Mouse (Mus musculus) spleen, postnatal 10 days (tissue): Measurements from ENCODE around the gene Krt88.

ENCODE experiments used
- DNase-seq, 2 experiments: peaks; one replicate each; pipeline ENCODE4 v3.0.0; 2021 to 2022; ENCODE audit warnings: low spot score in 2 of 2

Gene Krt88

DNA sequence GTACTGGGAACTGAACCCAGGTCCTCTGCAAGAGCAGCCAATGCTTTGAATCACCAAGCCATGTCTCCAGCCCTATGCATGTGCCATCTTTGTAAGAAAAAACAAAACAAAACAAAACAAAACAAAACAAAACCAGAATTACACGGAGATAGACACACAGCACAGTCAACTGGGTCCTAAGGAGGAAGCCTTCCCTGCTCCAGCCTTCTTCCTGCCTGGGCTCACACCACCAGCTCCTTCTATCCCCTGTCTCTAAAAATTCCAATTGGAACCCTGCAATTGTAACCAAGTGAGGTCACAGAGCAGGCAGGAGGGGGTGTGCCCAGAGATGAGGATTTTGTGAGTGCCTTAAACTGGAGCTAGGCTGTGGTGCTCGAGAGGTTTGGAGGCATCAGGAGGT is at the start of gene Krt88:
Gene Krt88 (plus strand): TSS at position 301 of the 400 bp plus-strand sequence.
- DNase-seq = no peak

DNA sequence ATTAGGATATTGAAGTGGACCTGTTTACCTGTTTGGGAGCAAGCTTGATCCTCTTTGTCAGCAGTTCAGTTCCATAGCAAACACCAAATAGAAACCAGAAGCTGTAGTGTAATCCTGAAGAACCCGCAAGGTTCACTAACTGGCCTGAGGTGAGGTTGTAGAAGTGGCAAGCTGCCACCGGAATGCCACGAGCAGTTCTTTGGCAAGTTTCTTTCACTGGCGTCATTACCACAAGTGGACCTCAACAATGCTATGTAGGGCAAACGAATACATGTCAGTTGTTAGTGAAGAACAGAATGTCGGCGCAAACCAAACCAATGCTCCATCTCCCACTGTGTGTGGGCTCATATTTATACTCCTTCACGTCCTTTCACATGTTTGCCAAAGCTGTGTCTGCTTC is 49.3 kb upstream of the Krt88 start:
- DNase-seq = no peak

DNA sequence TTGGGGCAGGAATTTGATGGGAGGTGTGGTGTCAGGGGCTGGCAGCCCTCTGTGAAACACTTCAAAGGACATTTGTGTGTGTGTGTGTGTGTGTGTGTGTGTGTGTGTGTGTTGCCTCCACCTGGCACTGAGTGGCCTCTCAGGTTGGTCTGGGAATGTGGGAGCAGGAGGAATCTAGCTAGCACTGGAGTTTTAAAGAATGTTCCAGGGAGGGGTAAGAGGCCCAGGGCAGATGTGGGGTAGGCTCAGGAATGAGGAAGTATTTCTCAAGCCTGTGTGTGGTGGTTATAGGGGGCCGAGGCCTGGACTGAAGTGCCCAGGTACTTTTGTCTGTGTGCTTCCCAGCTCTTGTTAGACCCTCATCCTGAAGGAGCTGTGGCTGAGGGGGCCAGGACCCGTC is 36.8 kb upstream of the Krt88 start, which contains the start of gene Krt7:
Gene Krt7 (plus strand): TSS at position 269 of the 400 bp plus-strand sequence.
- no peak for DNase-seq

DNA sequence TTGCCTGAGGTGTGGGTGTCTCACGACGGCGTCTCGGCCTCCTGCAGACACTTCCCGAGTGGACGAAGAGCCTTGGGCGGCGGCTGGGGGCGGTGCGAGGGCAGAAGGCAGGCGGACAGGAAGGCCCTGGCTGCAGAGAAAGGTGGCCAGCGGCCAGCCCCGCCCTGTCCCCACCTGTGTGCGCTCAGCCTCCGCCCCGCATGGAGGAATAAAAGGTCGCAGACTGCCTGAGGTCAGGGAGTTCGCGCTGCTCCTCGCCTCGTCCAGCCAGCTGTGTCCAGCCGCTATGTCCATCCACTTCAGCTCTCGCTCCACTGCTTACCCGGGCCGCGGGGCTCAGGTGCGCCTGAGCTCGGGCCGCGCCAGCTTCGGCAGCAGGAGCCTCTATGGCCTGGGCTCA is 35.4 kb upstream of the Krt88 start:
- DNase-seq = no peak

DNA sequence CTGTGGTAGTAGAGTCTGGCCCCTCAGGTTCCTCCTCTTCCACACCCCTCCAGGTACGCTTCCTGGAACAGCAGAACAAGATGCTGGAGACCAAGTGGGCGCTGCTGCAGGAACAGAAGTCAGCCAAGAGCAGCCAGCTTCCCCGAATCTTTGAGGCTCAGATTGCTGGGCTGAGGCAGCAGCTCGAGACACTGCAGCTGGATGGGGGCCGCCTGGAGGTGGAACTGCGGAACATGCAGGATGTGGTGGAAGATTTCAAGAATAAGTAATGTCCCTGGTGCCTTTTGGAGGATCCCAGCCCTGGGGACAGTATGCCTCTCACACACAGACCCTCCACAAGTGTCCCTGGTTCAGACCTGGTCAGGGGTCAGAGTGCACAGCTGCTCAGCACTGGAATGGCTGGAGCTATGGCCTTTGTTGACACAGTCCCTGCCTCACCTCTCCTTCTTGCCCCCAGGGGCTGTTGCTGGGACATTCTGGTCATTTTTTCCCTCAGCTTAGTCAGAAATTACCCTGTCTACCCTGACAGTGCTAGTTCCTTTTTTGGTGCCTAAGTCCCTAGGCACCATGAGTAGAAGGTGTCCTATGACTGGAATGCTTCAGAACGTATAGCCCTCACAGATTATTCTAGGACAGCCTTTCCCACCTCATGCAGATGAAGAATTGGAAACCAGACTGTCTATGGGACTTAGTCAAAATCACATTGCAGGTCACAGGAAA is 33.5 kb upstream of the Krt88 start:
- no peak for DNase-seq

DNA sequence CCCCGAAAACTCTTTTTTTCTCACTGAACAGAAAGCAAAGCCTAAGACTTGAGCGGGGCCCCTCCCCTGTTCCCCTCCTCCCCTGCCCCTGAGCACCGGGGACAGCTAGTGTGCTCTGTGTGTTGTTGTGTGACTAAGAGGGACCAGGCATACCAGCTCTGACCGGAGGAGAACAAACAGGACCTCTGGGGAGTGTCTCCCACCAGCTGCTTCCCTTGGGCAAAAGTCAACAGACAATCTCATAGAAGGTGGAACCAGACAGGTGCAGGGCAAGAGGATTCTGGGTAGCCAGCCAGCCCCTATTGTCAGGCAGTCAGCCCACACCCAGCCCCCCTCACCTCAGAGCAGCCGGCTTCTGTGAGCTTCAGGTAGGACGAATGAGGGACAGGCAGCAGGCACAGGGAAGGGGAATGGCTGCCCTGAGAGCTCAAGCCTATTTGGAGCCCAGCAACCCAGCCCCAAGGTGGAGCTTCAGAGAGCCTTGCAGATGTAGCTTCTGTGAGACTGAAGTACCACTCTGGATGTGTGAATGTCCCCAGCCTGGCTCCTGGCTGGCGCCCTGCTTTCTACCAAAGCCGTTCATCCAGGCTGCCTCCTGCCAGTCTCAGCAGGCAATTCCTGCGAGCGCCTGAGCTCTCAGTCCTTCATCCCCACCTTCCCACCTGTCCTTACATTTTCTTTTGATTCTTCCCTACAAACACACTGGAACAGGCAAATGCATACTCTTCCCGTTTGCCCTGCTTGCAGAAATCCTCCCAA is 32.6 kb upstream of the Krt88 start:
- no peak for DNase-seq

DNA sequence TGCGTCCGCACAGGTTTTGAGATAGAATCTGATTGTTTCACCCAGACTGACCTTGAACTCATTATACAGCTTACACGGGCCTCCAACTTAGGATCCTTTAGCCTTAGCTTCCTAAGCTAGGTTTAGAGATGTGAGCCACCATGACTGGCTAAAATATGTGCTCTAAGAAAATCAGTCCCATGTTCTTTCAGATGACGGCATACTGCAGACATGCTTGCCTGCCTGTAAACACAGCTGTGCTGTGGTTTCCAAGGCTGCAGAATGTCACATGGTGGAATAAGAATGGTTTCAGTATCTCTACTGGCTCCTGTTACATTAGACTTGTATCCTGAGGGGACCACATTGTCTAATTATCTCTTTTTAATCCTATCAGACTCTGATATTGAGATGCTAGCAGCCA is 28.6 kb upstream of the Krt88 start:
- DNase-seq = no peak

DNA sequence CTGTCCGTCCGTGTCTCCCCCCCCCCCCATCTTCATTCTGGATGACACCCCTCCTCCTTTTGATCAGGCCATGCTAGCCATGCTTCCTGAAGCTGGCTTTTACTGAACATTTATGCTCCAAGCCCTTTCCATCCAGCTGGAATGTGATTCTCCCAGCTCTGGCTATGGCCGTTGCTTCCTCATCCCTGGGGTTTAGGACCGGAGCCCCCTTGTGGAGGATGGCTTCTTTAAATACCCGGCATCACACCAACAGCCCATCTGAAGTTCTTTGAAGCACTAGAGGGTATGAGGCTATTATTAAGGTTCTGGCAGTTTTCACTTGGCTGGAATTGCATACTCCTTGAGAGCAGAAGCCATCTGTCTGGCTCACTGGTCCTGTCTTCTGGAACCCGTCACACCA is 26.6 kb upstream of the Krt88 start:
- no peak for DNase-seq

DNA sequence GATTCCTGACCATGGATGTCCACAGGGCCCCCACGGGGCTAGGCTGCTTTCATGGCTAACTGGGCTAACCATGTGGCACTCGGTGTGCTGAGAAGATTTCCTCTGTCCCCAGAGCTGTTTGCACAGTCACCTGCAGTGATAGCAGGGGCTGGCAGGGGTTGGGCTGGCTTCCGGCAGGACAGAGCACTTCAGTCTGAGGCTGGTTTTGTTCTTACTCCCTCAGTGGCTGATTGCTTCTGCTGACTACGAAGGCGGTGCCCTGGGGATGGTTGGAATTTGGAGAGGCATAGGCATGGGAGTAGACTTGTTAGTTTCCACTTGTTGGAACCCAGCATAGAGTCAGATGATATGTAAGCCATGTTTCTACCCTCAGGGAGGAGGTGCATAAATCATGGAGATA is 22.6 kb upstream of the Krt88 start:
- no peak for DNase-seq

DNA sequence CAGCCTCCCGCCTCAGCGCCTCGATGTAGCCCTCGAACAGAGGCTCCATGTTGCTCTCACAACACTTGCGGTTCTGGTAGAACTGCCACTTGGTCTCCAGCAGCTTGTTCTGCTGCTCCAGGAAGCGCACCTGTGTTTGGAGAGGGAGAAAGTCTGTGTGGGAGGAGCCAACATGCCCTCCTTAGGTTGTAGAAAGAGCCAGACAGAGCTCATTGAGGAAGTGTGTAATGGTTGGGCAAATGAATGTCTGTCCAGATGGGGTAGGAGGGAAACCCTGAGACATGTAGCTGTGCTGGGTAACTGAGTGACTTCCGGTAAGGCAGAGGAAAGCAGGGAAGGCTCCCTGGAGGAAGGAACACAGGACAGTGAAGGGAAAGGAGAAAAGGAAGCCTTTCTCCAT is 10.9 kb upstream of the Krt88 start:
- no peak for DNase-seq

DNA sequence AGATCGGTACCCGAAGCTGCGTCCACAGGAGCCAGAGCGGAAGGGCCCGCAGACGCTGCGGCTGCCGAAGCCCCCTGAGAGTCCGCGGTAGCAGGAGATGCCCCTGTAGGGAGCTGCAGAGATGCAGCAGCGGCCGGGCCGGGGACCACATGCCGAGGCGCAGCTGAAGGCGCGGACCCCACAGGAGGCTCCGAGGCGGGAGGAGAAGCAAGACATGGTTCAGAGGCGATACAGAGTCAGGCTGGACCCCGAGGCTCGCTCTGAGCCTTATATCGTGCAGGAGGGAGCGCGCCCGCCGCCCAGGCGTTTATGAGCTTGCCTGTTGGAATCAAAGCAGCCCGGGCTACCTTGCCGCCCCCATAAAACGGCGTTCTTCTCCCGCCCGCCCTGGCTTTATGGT is 9.0 kb upstream of the Krt88 start, which contains the start of gene Krt87:
Gene Krt87 (minus strand): TSS at position 250 of the 400 bp plus-strand sequence.
- no peak for DNase-seq

DNA sequence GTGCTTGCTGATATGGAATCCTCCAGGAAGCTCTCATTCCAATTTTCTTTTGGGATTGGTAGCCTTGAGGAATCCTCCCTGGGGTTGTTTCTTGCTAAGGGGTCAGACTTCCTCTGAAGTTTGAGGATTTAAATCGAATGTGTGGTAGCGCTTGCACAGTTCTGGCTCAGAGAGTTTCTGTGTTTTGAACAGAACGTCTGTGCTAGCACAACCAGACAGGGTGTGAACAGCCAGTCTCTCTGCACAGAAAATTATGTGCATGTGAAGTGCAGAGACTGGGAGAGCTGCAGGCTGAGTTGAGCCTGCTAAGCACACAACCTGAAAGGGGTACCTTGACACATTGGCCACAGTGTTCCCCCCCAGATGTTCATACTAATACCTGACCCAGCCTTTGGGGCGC is 6.7 kb upstream of the Krt88 start:
- no peak for DNase-seq

DNA sequence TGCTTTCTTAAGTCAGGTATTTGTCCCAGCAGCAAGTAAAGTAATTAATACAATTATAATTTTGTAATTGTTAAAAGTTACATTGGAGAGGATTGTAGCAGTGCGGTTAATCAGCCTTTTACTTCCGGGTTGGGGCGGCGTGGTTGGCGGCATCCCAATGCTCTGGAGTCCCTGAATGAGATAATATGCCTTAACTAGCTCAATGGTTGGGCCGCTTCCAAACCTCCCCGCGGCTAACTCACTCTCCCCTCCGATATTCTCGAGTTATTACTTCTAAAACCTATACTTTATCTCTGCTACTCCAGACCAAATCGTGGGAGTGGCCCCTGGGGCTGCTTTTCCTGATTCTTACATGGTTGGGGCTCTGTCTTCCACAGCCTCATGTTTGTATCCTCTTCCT is 972 bp upstream of the Krt88 start:
- DNase-seq = no peak

DNA sequence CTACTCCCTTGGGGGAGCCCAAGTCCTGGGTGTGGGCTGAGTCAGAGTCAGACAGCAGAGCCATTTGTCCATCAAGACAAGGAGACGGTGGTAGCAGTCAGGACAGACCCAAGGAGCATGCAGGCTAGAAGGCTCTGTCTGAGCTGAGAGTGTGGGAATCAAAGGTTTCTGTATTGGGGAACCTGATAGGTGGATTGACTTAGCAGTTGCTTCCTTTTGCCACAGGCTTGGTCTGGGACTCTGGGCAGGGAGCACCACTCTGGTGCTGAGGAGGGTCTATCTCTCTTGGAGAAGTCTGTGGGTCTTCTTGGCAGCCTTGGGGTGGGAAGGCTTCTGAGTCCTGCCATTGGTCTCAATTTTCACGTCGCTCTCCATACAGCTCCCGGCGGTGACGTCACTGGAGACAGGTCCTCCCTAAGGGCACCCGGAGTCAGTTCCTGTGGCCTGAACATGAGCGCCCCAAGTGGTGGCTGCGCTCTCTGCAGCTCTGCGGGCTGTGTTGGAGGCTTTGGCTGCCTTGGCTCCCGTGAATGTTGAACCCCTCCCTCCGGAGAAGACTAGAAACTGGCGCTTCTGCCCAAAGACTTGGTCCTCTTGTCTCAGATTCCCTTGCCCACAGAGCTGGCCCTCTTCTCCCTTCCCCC is 5.7 kb downstream of the Krt88 start:
- DNase-seq = peak; percentile 20 to 70

DNA sequence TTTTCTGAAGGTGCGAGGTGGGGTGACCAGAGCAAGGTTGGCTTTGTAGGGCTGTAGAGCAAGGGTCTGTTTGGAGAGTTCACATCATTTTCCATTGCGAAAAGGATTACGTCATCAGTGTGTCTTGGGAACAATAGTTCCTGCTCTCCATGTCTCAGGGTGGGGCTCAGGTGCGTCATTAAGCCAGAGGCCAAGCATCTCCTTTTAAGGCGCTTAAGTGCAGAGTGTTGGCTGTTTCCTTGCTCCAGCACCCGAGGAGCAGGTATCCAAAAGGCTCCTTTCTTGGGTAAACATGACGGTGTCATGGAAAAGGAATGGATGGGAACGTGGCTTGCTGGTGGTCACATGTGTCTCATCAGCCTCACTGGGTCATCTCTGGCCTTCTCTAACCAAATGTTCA is 7.2 kb downstream of the Krt88 start:
- DNase-seq = no peak

DNA sequence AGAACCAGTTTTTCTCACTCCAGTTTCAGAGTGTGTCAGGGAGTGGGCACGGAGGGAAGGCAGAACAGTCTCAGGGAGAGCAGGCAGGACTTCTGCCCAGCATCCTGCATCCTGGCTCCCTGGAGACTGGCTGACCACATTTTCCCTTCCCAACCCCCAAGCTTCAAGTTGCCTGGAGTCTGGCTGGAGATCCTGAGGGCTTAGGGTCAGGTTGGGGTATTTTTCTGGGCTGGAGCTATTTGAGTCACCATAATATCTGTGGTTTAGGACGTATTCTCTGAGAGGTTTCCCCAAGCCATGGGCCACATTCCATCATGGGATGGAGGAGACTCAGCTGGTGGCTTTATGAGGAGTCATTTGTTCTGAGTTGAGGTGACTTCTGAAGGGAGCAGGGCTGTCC is 7.7 kb downstream of the Krt88 start:
- DNase-seq = no peak

DNA sequence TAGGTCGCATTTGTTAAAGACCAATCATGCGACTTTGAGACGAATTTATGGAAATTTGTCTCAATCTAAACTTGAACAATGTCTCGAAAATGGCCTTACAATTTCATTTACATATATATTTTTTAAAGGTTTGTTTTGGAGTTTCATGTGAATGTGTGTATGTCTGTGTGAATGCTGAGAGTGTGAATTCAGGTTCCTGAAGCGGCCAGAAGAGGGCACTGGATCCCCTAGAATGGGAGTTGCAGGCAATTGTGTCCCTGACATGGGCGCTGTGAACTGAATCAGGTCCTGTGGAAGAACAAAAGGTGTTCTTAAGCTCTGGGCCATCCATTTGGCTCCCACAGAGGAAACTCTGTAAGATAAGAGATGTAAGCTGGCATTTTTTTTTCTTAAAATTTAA is 8.3 kb downstream of the Krt88 start:
- DNase-seq = no peak

DNA sequence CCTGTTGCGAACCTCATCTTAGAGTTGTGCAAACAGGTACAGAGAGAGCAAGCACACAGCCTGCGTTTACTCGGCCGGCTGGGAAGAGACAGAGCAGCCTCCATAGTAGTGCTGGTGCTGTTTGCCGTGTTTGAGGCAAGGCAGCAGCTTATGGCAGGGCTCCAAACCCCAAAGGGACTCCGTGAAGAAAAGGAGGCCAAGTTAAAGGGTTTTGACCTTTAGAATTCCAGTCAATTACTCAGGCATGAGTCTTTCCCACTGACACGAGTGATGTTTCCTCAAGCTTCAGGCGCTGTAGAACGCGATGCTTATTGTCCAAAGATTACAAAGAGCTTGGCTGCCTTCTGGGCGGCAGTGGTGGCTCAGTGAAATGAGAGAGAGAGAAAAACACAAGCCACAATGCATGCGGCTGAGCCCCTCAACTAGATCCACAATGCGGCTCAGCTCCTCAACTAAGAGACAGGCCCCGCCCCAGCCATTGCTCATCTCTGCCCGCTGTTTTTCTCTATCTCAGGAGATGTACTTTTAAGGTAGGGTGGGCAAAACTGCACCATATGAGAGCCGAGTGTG is 10.9 kb downstream of the Krt88 start:
- no peak for DNase-seq

DNA sequence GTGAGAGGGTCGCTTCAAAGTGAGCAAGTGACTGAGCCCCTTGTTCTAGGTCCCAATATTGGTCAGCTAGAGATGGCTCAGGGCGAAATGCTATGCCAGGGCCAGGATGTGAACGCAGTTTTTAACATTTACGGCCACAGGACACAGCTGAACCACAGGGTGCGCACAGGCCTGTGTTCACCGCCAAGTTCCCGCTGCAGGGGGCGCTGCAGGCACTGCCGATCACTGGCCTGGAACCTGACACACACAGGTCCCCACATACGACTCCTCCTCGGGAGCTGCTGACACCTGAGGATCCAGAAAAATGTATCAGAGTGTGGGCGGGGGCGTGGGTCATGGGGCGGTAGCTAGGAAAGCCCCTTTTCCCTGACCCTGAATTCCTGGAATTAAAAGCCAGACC is 11.7 kb downstream of the Krt88 start:
- DNase-seq = no peak

DNA sequence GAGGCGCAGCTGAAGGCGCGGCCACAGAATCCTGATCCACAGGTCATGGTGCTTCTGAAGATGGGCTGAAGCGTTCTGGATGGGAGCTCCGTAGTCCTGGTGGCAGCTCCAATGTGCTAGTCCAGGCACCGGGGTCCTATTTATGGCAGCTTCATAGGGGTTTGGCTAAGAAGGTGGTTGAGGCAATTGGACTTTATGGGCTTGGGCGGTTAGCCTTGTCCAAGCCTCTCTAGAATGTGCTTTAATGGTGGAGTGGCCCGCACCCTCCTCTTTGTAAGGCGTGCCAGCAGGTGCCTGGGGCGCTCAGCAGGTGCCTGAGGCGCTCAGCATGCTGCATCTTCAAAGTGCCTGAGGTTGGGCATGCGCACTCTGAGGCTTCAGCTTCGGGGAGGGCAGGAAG is 16.1 kb downstream of the Krt88 start, which contains the start of gene Krt81:
Gene Krt81 (minus strand): TSS at position 101 of the 400 bp plus-strand sequence.
- no peak for DNase-seq

DNA sequence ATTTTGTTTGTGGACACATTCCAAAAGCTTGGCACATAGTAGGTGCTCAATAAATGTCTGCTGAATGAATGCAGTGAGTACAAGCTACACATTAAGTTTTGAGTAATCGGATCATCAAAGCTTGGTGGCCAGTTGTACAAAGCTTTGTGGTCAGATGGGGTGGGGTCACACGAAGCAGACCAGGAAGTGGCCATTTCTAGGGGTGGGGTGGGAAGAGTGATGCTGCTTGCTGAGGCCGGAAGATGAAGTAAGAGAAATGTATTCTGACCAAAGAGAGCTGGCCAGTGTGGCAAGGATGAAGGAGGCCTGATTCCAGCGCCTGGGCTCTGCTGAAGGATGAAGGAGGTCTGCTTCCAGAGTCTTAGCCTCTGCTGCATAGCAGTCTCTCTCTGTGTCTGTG is 21.5 kb downstream of the Krt88 start:
- no peak for DNase-seq

DNA sequence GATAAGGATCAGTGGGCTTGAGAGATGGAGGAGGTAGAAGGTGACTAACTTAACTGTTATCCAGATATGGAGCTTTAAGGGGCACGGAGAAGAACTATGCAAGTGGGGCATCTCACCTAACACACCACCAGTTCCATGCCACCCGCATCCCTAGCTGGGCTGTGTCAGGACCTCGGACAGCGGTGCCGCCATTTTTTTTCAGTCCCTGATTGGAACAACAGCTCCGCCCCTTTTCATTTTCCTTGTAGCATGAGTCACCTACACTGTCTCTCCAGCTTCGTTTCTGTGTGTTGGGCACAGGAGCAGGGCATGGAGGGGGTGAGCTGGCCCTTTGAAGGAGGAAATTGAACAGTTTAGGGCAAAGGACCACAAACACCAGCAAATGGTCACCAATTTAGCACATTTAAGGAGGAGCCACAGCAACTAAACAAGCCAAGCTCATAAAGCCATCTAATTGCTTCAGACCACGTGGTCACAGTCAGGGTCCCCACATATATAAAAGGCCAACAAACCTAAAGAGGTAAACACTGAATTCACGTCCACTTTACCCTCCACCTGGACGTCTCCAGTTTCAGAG is 25.5 kb downstream of the Krt88 start, which contains the start of gene Krt86:
Gene Krt86 (plus strand): TSS at position 527 of the 577 bp plus-strand sequence.
- DNase-seq = no peak
